Mouse (Mus musculus): ENCODE results near the gene Ccdc60.
A peak's percentile ranks its signal among the peaks of the same experiment; 100 is the strongest.

Ccdc60 gene

DNA sequence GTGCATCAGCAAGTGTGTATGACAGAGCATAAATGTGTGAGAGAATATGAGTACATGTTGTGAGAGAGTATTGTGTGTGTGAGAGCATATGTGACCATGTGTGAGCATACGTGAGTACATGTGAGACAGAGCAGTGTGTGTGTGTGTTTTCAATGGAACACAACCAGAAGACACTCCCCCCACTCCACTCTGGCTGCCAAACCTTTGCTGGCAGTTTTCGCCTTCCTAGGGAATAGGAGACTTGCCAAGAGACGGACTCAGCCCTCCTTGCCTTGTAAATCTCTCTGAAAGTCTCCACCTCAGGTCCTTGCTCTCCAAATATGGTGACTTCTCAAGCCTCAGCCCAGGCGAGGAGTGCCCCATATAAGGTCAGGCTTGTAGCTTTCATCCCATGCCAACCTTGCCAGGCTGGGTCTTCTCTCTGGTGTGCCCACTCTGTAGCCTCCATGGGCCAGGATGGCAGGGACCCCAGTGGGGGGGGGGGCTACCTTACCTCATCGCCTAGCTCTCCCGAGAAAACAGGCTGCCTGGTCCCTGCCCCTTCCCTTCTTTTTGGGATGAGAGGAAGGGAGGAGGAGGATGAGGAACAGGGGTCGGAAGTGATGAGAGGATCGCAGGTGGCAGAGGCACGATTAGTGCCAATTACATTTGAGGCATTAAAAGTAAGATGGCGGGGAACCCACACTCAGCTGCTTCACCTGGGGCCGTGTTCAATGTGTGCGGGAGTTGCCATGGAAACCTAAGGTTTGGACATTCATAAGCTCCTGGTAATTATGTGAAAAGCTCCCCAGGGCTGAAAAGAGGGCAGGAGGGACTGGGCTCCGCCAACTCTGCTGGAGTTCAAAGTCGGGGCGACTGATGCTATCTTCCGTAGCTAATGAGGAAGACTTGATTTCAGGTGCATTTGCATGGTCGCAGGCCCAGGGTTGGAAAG, 19.3 kb downstream of the Ccdc60 start:
- no peak for DNase-seq

DNA sequence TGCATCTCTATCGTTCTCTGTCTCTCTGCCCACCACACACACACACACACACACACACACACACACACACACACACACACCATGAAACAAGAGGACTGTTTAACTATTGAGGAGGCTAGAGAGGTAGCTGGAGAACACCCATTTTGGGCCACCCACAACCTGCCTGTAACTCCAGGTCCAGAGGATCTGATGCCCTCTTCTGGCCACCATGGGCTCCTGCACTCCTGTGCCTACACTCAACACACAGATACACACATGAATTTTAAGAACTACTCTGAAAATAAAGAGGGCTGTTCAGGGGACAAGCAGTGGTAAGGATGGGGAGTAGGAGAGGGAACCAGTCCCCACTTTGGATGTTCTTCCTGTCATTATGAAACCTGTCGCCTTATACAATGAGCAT, 26.1 kb downstream of the Ccdc60 start:
- no peak for DNase-seq

DNA sequence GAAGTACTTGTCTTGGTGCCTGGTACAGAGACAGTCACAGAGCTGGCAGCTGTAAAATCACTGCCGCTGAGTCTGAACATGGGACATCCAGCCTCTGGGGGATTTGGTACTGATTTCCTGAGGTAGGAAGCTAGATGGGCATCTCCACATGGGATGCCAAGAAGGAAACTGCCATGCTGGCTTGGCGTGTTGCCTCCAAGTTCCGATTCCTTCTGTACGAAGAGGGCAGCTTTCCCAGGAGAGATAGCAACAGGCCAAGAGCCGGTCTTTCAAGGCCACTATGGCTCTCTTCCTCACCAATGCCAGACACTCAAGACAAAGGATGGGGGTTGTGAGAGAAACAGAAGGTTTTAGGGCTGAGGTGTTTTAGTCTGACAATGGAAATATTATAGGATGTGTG, 26.8 kb downstream of the Ccdc60 start:
- no peak for DNase-seq

DNA sequence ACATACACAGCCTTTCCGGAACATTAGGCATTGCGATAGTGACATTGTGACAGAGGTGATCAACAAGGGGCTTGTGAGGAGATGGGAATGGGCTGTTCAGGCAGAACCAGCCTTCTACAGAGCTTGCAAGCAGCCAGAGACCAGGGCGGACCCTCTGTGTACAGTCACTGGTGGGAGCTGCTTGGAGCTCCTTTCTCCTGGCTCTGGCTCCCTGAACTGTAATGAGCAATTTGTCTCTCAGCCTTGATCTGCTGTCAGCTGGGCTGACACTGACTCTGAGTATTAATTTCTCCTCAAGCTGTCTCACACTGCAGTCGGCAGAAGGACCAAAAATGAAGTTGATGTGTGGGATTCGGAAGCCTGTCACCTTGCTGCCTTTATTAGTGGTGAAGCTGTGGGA, 28.4 kb downstream of the Ccdc60 start:
- no peak for DNase-seq

DNA sequence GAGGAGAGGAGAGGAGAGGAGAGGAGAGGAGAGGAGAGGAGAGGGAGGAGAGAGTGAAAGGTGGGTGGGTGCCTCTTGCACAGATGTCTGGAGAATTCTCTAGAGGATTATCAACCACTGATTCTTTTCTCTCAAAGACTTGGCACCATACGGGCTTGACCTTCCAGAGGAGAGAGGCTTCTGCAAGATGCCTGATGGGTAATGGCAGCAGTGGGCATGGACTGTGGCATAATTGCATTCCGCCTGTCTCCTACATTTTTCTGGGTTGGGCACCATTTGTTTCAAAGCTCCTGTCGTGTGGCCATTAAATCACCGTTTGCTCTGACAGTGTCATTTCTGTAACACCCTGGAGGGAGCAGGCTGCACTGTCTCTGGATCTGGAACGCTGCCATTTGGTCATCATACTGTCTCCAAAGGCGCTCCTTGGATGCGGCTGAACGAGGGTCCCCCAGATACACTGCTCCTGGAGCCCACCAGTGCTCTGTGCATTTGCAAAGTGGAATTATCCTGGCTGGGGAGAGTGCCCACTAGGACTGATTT, 30.4 kb downstream of the Ccdc60 start:
- no peak for DNase-seq

DNA sequence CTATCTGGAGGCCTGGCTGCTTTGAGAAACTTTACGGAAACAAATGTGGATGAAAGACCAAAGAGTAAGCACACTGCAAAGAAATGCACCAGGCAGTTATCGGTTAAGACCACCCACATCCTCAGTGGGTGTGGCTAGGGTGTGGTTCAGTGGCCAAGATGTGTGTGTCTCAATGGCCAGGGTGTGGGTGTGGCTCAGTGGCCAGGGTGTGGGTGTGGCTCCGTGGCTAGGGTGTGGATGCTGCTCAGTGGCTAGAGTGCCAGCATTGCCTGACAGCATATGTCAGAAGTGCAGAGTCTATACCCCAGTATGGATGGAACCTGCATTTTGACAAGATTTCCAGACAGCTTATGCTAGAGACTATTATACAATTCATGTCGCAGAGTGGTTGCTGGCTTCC, 34.9 kb downstream of the Ccdc60 start:
- no peak for DNase-seq

DNA sequence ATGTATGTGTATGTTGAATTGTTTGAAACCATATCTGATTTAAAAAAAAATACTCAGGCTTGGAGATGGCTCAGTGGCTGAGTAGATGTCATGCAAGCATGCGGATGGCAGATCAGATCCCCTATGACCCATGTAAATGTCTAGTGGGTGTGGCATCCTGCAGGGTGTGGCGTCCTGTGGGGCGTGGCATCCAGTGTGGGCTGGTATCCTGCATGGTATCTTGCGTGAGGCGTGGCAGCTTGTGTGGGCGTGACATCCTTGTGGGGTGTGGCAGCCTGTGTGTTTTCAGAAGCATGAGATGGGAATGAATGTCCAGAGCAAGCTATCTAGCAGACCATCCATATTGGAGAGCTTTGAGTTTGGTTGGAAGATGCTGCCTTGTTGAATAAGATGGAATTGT, 36.6 kb downstream of the Ccdc60 start:
- no peak for DNase-seq

DNA sequence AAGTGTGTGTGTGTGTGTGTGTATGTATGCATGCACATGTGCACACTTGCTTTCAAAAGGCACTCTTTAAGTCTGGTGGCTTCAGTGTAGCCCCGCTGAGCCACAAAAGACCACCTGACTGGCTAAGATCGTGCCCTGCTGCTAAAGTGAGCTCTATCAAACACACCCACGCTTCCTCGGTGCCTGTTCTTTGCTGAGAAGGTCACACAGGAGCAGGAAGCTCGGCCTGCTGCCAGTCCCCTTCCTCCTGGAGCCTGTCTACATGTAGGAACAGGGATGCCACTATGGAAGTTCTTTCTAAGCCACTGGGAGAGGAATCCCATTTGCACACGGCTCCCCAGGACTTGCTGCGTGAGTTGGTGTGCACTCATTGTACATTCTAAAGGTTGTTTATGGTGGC, 42.1 kb downstream of the Ccdc60 start:
- no peak for DNase-seq

DNA sequence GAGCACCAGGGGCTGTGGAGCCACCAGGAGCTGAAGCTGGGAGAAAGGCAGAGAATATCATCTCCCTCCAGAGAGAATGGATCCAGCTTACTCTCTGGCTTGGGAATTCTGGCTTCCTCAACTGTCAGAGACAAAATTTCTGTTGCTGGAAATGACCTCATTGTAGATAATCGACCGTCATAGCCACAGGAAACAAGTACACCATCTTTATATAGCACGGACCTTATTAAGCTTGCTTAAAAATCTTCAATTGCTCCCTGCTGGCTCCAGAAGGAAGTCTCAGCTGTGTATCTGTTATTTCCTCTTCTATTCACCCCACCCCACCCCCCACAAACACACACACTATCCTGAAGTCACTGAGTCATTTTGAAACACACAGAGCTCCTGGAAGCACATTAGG, 44.3 kb downstream of the Ccdc60 start:
- no peak for DNase-seq

DNA sequence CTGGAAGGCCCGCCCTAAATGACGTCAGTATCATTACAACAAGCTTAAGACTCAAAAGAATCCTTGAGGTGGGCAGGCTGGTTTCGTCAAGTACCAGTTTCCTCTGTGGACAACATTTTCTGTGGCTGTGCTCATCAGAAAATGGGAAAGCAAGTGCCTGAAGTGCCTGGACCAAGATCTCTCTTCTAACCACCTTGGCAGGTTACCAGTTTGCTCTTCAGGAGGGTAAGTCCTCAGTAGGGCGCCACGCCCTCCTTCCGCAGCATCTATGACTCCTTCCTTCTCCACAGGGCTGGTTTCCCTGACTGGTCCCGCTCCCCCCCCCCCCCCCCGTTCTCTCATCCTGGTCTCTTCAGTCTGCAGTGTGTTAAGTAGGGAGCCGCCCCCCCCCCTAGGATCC, 45.2 kb downstream of the Ccdc60 start:
- DNase-seq: no peak

DNA sequence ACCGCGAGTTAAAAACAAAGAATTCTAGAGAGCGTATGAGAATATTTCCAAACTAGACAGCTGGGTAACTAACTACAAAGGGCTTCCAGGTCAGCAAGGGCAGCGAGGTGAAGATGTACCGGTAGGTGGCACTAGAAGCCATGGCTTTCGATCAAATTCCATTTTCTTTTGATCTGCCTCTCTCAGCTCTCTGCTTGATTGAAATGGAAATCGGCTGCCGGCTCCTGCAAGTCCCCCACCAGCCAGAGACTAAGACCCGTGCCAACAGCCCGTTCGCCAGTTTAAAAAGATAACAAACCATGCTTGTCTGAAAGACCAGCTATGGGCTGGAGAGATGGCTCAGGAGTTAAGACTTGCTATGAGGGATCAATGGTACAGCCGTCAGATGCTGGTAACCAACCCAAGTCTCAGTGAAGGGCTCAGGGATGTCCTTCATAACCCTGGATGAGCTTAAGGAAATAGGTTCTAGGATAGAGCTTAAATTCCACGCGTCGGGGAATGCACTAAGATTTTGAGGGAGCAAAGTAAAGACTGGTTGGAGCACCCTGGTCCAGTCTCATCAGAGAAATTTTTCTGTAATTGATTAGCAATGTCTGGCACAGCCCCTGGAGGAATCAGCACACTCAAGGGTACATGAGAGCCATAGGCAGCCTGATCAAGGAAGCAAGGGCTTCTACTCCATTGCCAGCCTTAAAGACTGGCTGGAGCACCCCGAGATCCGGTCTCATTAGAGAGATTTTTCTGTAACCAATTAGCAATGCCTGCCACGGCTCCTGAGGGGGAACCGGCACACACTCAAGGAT, 56.7 kb downstream of the Ccdc60 start:
- peak; percentile 64 for DNase-seq

DNA sequence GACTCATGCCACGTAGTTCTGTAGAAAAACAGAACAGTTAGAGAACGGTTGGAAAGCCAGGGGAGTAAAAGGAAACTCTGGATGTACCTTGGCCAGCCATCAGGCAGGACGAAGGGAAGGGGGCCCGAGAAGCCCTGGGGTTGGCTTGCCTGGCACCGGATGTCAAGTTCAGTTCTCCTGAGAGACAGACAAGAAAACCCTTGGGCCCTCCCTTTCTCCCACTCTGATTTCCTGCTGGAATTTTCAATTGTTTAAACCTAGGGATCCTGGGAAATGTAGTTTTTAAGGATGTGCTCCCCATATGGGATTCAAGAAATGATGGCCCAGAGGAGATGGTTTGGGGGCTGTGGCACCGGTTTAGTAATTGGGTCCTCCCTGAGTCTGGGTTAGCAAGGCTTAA, 60.4 kb downstream of the Ccdc60 start:
- DNase-seq: no peak

DNA sequence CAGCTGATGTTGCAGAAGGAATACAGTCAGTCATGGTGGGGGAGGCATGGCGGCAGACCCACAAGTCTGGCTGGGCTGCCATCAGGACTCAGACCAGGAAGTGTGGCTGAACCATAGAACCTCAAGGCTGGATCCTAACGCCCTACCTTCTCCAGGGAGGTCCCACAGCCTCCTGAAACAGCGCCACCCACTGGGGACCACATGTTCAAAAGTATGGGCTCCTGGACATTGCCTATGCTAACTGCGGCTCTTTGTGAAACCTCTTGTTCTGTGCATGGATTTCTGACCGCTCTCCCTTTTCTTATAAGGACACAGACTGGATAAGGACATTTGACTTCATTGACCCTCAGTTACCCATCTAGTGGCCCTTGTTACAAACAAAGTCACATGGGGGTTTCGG, 64.8 kb downstream of the Ccdc60 start:
- DNase-seq: no peak

DNA sequence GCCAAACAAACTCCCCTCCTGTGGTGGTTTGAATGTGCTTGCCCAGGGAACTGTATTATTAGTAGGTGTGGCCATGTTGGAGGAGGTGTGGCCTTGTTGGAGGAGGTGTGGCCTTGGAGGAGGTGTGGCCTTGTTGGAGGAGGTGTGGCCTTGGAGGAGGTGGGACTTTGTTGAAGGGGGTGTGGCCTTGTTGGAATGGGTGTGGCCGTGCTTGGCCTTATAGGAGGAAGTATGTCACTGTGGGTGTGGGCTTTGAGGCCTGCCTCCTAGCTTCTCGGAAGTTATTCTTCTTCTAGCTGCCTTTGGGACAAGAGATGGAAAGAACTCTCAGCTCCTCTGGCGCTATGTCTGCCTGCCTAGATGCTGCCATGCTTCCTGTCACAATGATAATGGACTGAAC, 66.9 kb downstream of the Ccdc60 start:
- DNase-seq: no peak

DNA sequence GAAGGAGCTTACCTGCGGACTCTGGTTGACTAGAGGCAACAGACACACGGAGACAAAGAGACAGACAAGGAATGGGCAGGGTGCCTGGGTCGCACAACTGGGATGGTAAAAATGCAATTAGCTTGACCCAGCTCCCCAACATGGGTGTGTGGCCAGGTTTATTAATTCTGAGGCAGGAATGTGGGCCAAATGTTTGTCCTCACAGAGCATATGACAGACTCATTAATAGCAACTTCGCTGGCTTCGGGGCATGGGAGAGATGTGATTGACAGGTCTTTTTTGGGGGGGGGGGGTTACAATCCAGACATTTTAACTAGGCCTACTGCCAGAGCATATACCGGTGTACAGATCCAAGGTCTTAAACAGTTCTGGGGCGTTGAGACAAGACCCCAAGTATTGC, 69.5 kb downstream of the Ccdc60 start:
- no peak for DNase-seq

DNA sequence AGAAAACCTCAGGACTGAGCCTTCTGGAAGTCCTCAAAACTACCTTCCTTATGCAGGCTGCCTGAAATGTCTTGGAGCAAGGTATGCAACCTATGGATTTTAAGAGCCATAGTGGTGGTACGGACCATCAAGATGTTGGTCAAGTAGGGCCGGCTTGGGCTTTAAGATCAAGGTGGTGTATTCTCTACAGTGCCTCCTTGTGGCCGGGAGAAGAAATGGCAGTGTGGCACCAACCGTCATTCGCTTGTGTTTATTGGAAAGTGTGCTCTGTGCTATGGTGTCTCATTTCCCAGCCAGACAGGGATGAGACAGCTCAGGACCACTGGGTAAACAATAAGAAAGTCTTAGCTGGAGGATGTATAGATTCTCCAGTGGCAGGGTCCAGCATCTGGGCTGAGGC, 76.1 kb downstream of the Ccdc60 start:
- no peak for DNase-seq

DNA sequence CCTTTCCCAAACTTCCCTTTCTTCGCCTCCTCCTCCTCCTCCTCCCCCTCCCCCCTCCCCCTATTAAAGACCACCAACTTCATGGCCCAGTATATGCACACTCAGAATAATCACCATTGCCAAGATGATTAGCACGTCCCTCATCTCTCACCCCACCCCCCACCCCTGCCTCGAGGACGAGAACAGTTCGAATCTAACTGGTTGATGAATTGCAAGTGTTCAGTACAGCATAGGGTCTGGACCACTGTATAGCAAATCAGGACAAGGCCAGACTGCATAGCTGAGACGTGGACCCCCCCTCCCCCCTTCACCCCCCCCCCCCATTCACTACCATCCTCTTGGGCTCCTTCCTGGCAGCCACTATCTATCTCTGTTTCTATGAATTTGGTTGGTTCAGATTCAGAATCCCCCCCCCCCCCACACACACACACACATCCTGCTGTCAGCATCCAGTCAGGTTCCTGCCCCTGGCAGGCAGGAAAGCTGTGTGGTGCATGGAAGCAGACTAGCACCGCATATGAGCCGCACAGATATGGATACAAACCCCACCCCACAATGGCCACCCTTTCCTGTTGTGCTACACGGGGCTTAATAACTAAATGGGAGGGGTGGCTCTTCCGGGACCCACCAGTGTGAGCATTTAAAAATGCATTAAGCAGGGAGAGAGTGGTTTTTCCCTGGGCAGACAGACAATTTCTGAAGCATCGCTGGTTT, 79.2 kb downstream of the Ccdc60 start:
- DNase-seq: no peak

DNA sequence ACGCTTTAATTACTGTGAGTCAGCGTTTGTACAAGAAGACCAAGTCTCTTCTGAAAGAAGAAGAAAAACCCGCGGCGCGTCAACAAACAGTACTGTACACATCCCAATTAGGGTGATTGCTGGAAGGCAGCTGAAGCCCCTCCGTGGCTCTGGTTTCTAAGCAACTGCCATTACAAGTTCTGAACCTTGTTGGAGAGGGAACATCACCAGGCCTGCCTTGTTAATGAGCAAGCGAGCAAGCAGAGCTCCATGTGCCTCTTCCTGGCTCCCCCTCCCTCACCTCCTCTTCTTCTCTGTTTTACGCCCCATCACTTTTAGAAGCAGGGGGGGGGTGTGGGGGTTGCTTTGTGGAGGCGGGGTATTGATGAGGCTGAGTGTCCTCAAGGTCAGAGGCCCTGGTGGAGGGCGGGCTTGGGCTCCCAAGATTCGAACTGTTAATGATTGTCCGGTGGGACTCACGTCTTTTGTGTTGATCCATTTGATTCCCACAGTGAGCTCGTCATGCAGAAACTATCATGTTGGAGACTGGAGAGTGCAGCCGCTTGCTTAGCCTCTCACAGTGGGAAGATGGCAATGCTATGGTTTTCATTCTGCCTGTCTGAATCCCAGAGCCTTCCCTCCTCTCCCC, 79.9 kb downstream of the Ccdc60 start:
- DNase-seq: peak; percentile 21

DNA sequence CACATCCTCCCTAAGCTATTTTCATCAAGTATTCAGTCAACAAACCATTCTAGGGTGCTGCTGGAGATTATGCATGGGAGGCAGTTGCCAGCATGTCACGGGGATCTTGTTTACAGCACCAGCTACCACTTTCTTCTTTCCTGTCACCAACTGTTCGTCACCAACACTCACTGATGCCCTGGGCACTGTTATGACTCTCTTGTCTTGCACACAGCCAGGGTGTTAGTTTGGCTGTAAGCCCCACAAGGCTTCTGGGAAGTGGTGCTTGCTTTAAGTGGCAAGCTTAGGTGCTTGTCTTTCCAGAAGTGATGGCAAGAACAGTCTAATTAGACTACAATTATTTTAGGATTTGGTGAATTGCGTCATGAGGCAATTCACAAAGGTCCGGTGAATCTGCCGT, 86.1 kb downstream of the Ccdc60 start:
- no peak for DNase-seq

DNA sequence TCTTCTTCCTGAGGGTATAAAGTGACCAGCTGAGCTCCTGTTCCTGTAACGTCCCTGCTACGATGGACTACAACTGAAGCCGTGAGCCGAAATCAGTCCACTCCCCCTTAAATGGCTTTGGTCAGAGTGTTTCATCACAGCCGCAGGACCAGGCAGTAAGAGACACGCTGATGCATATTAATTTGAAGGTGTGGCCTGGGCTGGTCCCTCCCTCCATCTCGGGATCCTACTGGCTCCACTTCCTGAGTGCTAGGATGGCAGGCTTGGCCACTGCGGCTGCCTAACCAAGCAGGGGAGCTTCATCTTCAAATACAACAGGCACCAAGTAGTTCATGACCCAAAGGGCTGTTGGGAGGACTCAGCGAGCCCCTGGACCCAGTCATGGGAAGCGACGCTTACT, 94.3 kb downstream of the Ccdc60 start:
- DNase-seq: no peak

DNA sequence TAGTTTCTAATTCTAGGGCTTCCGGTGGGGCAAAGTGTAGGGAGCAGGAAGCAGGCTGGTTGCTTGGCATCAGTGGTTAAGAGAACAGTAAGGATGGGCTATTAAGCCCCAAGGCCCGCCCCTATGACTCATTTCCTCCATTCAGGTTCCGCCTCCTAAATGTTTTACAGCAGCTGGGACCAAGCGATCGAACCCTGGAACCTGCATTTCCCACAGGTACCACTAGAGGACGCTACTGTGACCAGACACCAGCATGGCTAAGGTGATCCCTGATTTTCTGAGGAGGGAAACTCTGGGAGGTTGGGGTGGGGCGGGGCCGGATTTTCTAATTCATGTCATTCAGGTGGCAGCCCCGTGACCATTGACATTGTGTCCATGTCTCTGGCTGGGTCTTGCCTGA, 96.1 kb downstream of the Ccdc60 start:
- DNase-seq: no peak

DNA sequence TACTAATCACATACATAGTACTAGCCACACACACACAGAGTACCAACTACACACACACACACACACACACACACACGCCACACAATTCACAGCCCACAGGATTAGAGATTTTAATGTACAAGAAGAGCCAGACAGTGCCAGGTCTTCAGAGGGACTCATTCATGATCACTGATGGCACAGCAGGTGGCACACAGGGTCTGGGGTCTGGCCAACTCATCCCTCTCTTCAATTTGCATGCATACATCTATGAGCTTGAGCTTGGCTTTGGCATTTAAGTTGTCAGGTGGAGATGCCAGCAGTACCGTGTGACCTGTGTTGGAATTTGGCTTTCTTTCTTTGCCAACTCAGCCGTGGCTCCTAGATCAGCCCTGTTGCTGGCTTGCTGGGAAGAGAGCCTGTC, 97.2 kb downstream of the Ccdc60 start:
- DNase-seq: no peak

DNA sequence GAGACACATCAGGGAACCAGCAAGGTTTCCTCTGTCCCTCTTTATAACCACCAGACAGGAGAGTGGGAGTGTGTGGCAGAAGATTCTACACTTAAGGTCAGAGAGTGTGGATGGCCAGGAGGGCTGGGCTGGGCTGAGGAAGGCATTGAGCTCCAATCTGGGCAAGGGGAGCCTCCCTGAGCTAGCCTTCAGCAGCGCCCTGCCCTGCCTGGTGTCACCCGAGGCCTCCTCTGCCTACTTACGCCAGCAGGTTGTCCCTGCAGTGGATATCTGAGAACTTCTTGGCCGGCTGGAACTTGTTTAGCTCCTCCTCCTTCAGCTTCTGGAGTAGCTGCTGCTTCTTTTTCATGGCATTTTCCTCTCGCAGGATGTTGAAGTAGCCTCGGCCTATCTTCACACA, 99.0 kb downstream of the Ccdc60 start:
- no peak for DNase-seq
